Mouse (Mus musculus) MEL (cell line): ENCODE results near the gene Lrrc8e. TPM values are rescaled to one million over a fixed set of nuclear protein-coding genes. Genes with fewer than 3 reads are reported as not detected.

Experiments used
- DNase-seq: peaks from one replicate; pipeline ENCODE4 v3.0.0; 2011; ENCODE audit warnings: low read depth, low spot score
- H3K27ac ChIP-seq: 2 replicates; pipeline ENCODE4 v1.5.1; 2012; ENCODE audit warnings: low read depth, mild to moderate bottlenecking, control low read depth, low read length, moderate library complexity; ENCODE audit not compliant: control insufficient read depth
- H3K27me3 ChIP-seq, 2 experiments: fragments of 150-350 bp in 1 of 2; sonication (generic) in 1 of 2; 2 replicates each; pipeline ENCODE4 v1.6.1; 2012; ENCODE audit warnings: low read length in 2 of 2, mild to moderate bottlenecking in 2 of 2, improper control_type of control experiment in 1 of 2, moderate library complexity in 1 of 2; ENCODE audit not compliant: insufficient read depth in 2 of 2, control insufficient read depth in 1 of 2
- H3K36me3 ChIP-seq, 2 experiments: 2 replicates each; pipeline ENCODE4 v1.6.1; 2012 to 2014; ENCODE audit warnings: low read length in 2 of 2, improper control_type of control experiment in 1 of 2, inconsistent platforms in 1 of 2, mild to moderate bottlenecking in 1 of 2; ENCODE audit not compliant: insufficient read depth in 2 of 2, control insufficient read depth in 1 of 2
- H3K4me1 ChIP-seq, 2 experiments: fragments of 150-350 bp in 1 of 2; sonication (generic) in 1 of 2; 2 replicates each; pipeline ENCODE4 v1.6.1; 2012; ENCODE audit warnings: low read length in 2 of 2, improper control_type of control experiment in 1 of 2, mild to moderate bottlenecking in 1 of 2; ENCODE audit not compliant: insufficient read depth in 2 of 2, control insufficient read depth in 1 of 2
- H3K4me3 ChIP-seq, 2 experiments: fragments of 150-350 bp in 1 of 2; sonication (generic) in 1 of 2; 2 replicates each; pipeline ENCODE4 v1.5.1; 2012; ENCODE audit warnings: low read depth in 2 of 2, low read length in 2 of 2, mild to moderate bottlenecking in 2 of 2, moderate library complexity in 2 of 2, control low read depth in 1 of 2, improper control_type of control experiment in 1 of 2; ENCODE audit not compliant: control insufficient read depth in 1 of 2, insufficient read depth in 1 of 2
- H3K79me2 ChIP-seq: 2 replicates; pipeline ENCODE4 v1.6.1; 2012; ENCODE audit warnings: mild to moderate bottlenecking, low read length, moderate library complexity; ENCODE audit not compliant: control insufficient read depth, poor library complexity, insufficient read depth
- H3K9ac ChIP-seq: 2 replicates; pipeline ENCODE4 v1.6.1; 2012; ENCODE audit warnings: low read depth, mild to moderate bottlenecking, control low read depth, low read length, moderate library complexity; ENCODE audit not compliant: control insufficient read depth, poor library complexity, severe bottlenecking
- H3K9me3 ChIP-seq: fragments of 150-350 bp; sonication (generic); replicated peaks from 2 replicates; pipeline ENCODE4 v1.6.1; 2012; ENCODE audit warnings: mild to moderate bottlenecking, low read length, improper control_type of control experiment, moderate library complexity; ENCODE audit not compliant: insufficient read depth
- CTCF ChIP-seq, 3 experiments: IDR thresholded peaks in 2 of 3; conservative IDR thresholded peaks in 1 of 3; 2 replicates each; pipeline ENCODE4 v1.5.1; 2011 to 2012; ENCODE audit warnings: low read length in 3 of 3, low read depth in 2 of 3, mild to moderate bottlenecking in 2 of 3, improper control_type of control experiment in 1 of 3, inconsistent platforms in 1 of 3, mixed read lengths in 1 of 3, moderate library complexity in 1 of 3; ENCODE audit not compliant: control insufficient read depth in 1 of 3, insufficient read depth in 1 of 3, poor library complexity in 1 of 3, severe bottlenecking in 1 of 3
- JUND ChIP-seq: IDR thresholded peaks from 2 replicates; pipeline ENCODE4 v1.6.1; 2011; ENCODE audit warnings: low read depth, mild to moderate bottlenecking, improper control_type of control experiment, low read length
- MEF2A ChIP-seq: IDR thresholded peaks from 2 replicates; pipeline ENCODE4 v1.6.1; 2014; ENCODE audit warnings: low read depth, mild to moderate bottlenecking, inconsistent platforms, low read length, improper control_type of control experiment; ENCODE audit not compliant: poor library complexity, insufficient replicate concordance, severe bottlenecking; ENCODE audit errors: extremely low read depth
- MYB ChIP-seq: IDR thresholded peaks from 2 replicates; pipeline ENCODE4 v1.6.1; 2011; ENCODE audit warnings: mild to moderate bottlenecking, low read depth, low read length, improper control_type of control experiment
- POLR2AphosphoS2 ChIP-seq: IDR thresholded peaks from 2 replicates; pipeline ENCODE4 v1.6.1; 2011; ENCODE audit warnings: low read length, improper control_type of control experiment
- RAD21 ChIP-seq: IDR thresholded peaks from 2 replicates; pipeline ENCODE4 v1.6.1; 2011; ENCODE audit warnings: mild to moderate bottlenecking, low read depth, low read length, improper control_type of control experiment
- SIN3A ChIP-seq: IDR thresholded peaks from 2 replicates; pipeline ENCODE4 v1.6.1; 2012; ENCODE audit warnings: low read length, improper control_type of control experiment, inconsistent platforms
- SMC3 ChIP-seq: IDR thresholded peaks from 2 replicates; pipeline ENCODE4 v1.6.1; 2011; ENCODE audit warnings: low read depth, low read length, improper control_type of control experiment
- TAL1 ChIP-seq: IDR thresholded peaks from 2 replicates; pipeline ENCODE4 v1.6.1; 2012; ENCODE audit warnings: mild to moderate bottlenecking, inconsistent platforms, low read length, moderate library complexity, mixed read lengths
- TBP ChIP-seq: IDR thresholded peaks from 2 replicates; pipeline ENCODE4 v1.8.0; 2011; ENCODE audit warnings: low read depth, low read length, improper control_type of control experiment
- ZC3H11A ChIP-seq: IDR thresholded peaks from 2 replicates; pipeline ENCODE4 v1.6.1; 2012; ENCODE audit warnings: low read depth, mild to moderate bottlenecking, inconsistent platforms, low read length, improper control_type of control experiment
- polyA plus RNA-seq, 2 experiments: library from polyadenylated mRNA; stranded (reverse) in 1 of 2; unstranded in 1 of 2; fragments of >175 nt in 1 of 2; fragments of >200 nt in 1 of 2; gene quantifications; 2 replicates each; pipeline versions ENCODE4 v1.2.1 to v1.2.4; 2012; ENCODE audit warnings: low replicate concordance in 2 of 2, low read depth in 1 of 2; ENCODE audit not compliant: insufficient read length in 2 of 2, insufficient read depth in 1 of 2, missing spikeins in 1 of 2
- total RNA-seq: library from RNA; depleted of rRNA; stranded (reverse); fragments of 300-350 nt; gene quantifications from 2 replicates; pipeline ENCODE4 v1.2.3, GENCODE M21; 2012

Gene Lrrc8e
- total and polyA plus RNA-seq, 3 experiments, result 0.35 to 0.36 TPM; not detected in 1

- H3K27me3 ChIP-seq, result no peaks in the 10 kb centered on the region
- peaks cover 0 to 11% of the 10 kb centered on the region in 2 experiments; a peak in 2 of 4 replicates for H3K4me1 ChIP-seq
- no peak overlapping the region for H3K9ac ChIP-seq
- DNase-seq, result no peak
- H3K27ac ChIP-seq, result no peak overlapping the region
- H3K79me2 ChIP-seq, result peaks cover 1% of the 10 kb centered on the region
- TF ChIP-seq TBP (no peak), JUND (no peak)
- H3K4me3 ChIP-seq, result no peak overlapping the region
- H3K9me3 ChIP-seq, result no peaks in the 10 kb centered on the region
- H3K36me3 ChIP-seq, result peaks cover 3 to 7% of the 10 kb centered on the region in 2 experiments
Observed at GRCm38 (mm10) chr8:4257350-4257749, 30.7 kb downstream of the Lrrc8e start.

GRCm38 (mm10) chr8:4258233-4258632 lies 31.6 kb downstream of the Lrrc8e start:
- TF ChIP-seq MYB, result no peak
- TF ChIP-seq ZC3H11A, result peak; percentile 21
- peak; percentile 45 for TF ChIP-seq RAD21
- peak; percentile 63 to 88 (median 70); a peak in 5 of 6 replicates for TF ChIP-seq CTCF (IDR thresholded peaks at IDR 0.05 in 2 of 3, conservative IDR thresholded peaks at IDR 0.05 in 1 of 3; ENCODE audit: control insufficient read depth in 1 of 3, insufficient read depth in 1 of 3, low read depth in 2 of 3, low read length in 3 of 3, poor library complexity in 1 of 3, severe bottlenecking in 1 of 3)
- peak; percentile 14; the same call in 1 of the 2 replicates for TF ChIP-seq SIN3A
- TF ChIP-seq SMC3, result peak; percentile 70
- TF ChIP-seq POLR2AphosphoS2, result no peak
- TF ChIP-seq TAL1, result no peak
- peak; percentile 68 for DNase-seq
- Histone ChIP-seq H3K79me2 (no peaks in the 10 kb centered on the region; the same call in 1 of the 2 replicates), H3K9me3 (no peaks in the 10 kb centered on the region), H3K36me3 (peaks cover 3 to 7% of the 10 kb centered on the region in 2 experiments), H3K27me3 (no peaks in the 10 kb centered on the region), H3K4me1 (peaks cover 0 to 11% of the 10 kb centered on the region in 2 experiments; a peak in 2 of 4 replicates), H3K4me3 (peak overlapping the region; percentile 41 to 50; a peak in 3 of 4 replicates), H3K9ac (peak overlapping the region; percentile 54; the same call in 1 of the 2 replicates), H3K27ac (no peak overlapping the region)

GRCm38 (mm10) chr8:4258678-4259077 lies 32.1 kb downstream of the Lrrc8e start:
- DNase-seq, result no peak
- H3K36me3 ChIP-seq, result peaks cover 3 to 7% of the 10 kb centered on the region in 2 experiments
- no peak overlapping the region for H3K27ac ChIP-seq
- H3K4me1 ChIP-seq, result peaks cover 0 to 11% of the 10 kb centered on the region in 2 experiments; a peak in 2 of 4 replicates
- H3K9ac ChIP-seq, result peak overlapping the region; percentile 54
- TF ChIP-seq MEF2A (no peak), SIN3A (no peak; the same call in 1 of the 2 replicates)
- TF ChIP-seq, all 39 proteins: peak for 0
- Histone ChIP-seq H3K9me3 (no peaks in the 10 kb centered on the region), H3K79me2 (no peaks in the 10 kb centered on the region), H3K27me3 (no peaks in the 10 kb centered on the region), H3K4me3 (peak overlapping the region; percentile 41 to 50; a peak in 3 of 4 replicates)
